Mouse (Mus musculus): ENCODE measurements around the gene Gm12185.
"Not testable (repeated sequence)": the region's sequence is repeated elsewhere in the genome, so short reads cannot be mapped to it uniquely, and the experiment has no call there.

GRCm38 (mm10) chr11:48989981-48990380 is 2.0 kb downstream of the Gm12185 start:
- not testable (repeated sequence) for TF ChIP-seq MYOG (IDR thresholded peaks at IDR 0.05; ENCODE audit: control insufficient read depth in 1 of 3, insufficient read depth in 1 of 3, insufficient read length in 2 of 3, low read depth in 2 of 3); MAX (IDR thresholded peaks at IDR 0.05; ENCODE audit: low read depth); CEBPB (IDR thresholded peaks at IDR 0.05; ENCODE audit: insufficient read depth, poor library complexity, severe bottlenecking); POLR2A (IDR thresholded peaks at IDR 0.05; ENCODE audit: insufficient read length, low read depth); POLR2AphosphoS2 (IDR thresholded peaks at IDR 0.05; ENCODE audit: insufficient read length, low read depth); E2F4 (IDR thresholded peaks at IDR 0.05; ENCODE audit: insufficient read depth); SRF (IDR thresholded peaks at IDR 0.05; ENCODE audit: control insufficient read depth, insufficient read length, low read depth); USF1 (IDR thresholded peaks at IDR 0.05; ENCODE audit: low read depth); MYOD1 (IDR thresholded peaks at IDR 0.05; ENCODE audit: control insufficient read depth in 1 of 3, insufficient read length in 2 of 3, low read depth in 2 of 3); TCF3 (IDR thresholded peaks at IDR 0.05; ENCODE audit: insufficient read length, low read depth)
